Mouse (Mus musculus) hindbrain, embryonic 10.5 days (tissue): ENCODE results near the gene Ttc23l. TPM values are rescaled to one million over a fixed set of nuclear protein-coding genes. Genes with fewer than 3 reads are reported as not detected.

Experiments
- DNase-seq: peaks from one replicate; pipeline ENCODE4 v3.0.0-alpha.2; 2017; ENCODE audit warnings: low spot score
- H3K27ac ChIP-seq: fragments of 300-500 bp; sonication (generic); 2 replicates; pipeline ENCODE4 v1.5.1; 2016; ENCODE audit warnings: mild to moderate bottlenecking, moderate library complexity
- H3K27me3 ChIP-seq: fragments of 300-500 bp; sonication (generic); 2 replicates; pipeline ENCODE4 v1.6.1; 2016; ENCODE audit warnings: mild to moderate bottlenecking; ENCODE audit not compliant: poor library complexity, insufficient read depth, severe bottlenecking
- H3K36me3 ChIP-seq: fragments of 300-500 bp; sonication (generic); 2 replicates; pipeline ENCODE4 v1.6.1; 2016; ENCODE audit warnings: mild to moderate bottlenecking, moderate library complexity
- H3K4me1 ChIP-seq: fragments of 300-500 bp; sonication (generic); replicated peaks from 2 replicates; pipeline ENCODE4 v1.6.1; 2016; ENCODE audit warnings: mild to moderate bottlenecking
- H3K4me3 ChIP-seq: fragments of 300-500 bp; sonication (generic); 2 replicates; pipeline ENCODE4 v1.5.1; 2016; ENCODE audit warnings: mild to moderate bottlenecking, moderate library complexity
- H3K9me3 ChIP-seq: fragments of 300-500 bp; sonication (generic); 2 replicates; pipeline ENCODE4 v1.6.1; 2016; ENCODE audit warnings: mild to moderate bottlenecking, moderate library complexity
- WGBS: fragments of 180-500 bp; shearing (Covaris S2); methylation state at CpG from one replicate; pipeline ENCODE4 v1.1.7; 2016; 5-methylcytosine and 5-hydroxymethylcytosine counted together
- polyA plus RNA-seq: library from polyadenylated mRNA; unstranded; fragments of >200 nt; fragmentation: Nextera tagmentation; extraction: Ambion mirVana; gene quantifications from 2 replicates; pipeline ENCODE4 v1.2.1, GENCODE M21; 2016

The Ttc23l gene
- polyA plus RNA-seq = not detected in 2 replicates

DNA sequence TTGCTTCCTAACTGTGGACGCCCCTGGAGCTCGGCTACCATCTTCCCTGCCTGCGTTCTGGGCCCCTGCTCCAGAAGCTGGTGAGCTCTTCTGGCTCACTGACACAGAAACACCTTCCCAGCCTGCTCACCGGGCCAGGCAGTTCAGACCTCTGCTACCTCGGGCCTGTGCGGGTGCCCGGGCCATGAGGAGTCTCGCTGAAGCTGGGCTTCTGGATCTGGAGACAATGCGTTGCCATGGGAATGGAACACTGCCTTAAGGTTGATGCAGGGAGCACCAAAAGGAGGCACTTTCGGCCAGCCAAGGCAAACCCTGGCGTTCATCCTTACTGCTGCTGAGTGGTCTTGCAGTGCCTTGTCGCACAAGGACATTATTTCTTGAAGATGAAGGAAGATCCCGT, at the start of gene Ttc23l:
Gene Ttc23l, minus strand, starts transcription at position 204 of the 400 bp plus-strand sequence.
- no peak within 1 kb of the TSS for H3K4me3 ChIP-seq
- H3K27ac ChIP-seq = no peak within 1 kb of the TSS
- H3K9me3 ChIP-seq = no peaks in the 10 kb centered on the region
- H3K27me3 ChIP-seq = no peaks in the 10 kb centered on the region
- 82% methylated on average over 13 of the region's 13 CpGs for WGBS
- H3K36me3 ChIP-seq = no peaks in the 10 kb centered on the region
- H3K4me1 ChIP-seq = no peaks in the 10 kb centered on the region
- no peak for DNase-seq

GRCm38 (mm10) chr15:10599413-10599812, 40.9 kb upstream of the Ttc23l start:
- WGBS = 74% methylated on average over 7 of the region's 7 CpGs
- Histone ChIP-seq H3K27ac (peak overlapping the region; percentile 29; the same call in 1 of the 2 replicates), H3K27me3 (no peaks in the 10 kb centered on the region), H3K4me3 (no peak overlapping the region), H3K4me1 (peaks cover 40% of the 10 kb centered on the region), H3K36me3 (peaks cover 48% of the 10 kb centered on the region), H3K9me3 (peaks cover 7% of the 10 kb centered on the region)
- no peak for DNase-seq

- peaks cover 40% of the 10 kb centered on the region for H3K4me1 ChIP-seq
- no peaks in the 10 kb centered on the region for H3K27me3 ChIP-seq
Observed at GRCm38 (mm10) chr15:10598259-10599225, 40.1 kb upstream of the Ttc23l start.

GRCm38 (mm10) chr15:10596871-10597270, 38.4 kb upstream of the Ttc23l start:
- Histone ChIP-seq H3K36me3 (peaks cover 54% of the 10 kb centered on the region), H3K9me3 (no peaks in the 10 kb centered on the region), H3K4me1 (peaks cover 40% of the 10 kb centered on the region), H3K27ac (no peak overlapping the region), H3K27me3 (no peaks in the 10 kb centered on the region), H3K4me3 (no peak overlapping the region)
- DNase-seq = no peak
- WGBS = 91% methylated on average over 9 of the region's 9 CpGs

More at GRCm38 (mm10) chr15:10598259-10599225, 40.1 kb upstream of the Ttc23l start:
- peak overlapping the region; percentile 76 for H3K27ac ChIP-seq
- peaks cover 46% of the 10 kb centered on the region for H3K36me3 ChIP-seq
- no peak overlapping the region for H3K4me3 ChIP-seq
- H3K9me3 ChIP-seq = no peaks in the 10 kb centered on the region
- 38% methylated on average over 16 of the region's 16 CpGs for WGBS
- peak; percentile 28 for DNase-seq

DNA sequence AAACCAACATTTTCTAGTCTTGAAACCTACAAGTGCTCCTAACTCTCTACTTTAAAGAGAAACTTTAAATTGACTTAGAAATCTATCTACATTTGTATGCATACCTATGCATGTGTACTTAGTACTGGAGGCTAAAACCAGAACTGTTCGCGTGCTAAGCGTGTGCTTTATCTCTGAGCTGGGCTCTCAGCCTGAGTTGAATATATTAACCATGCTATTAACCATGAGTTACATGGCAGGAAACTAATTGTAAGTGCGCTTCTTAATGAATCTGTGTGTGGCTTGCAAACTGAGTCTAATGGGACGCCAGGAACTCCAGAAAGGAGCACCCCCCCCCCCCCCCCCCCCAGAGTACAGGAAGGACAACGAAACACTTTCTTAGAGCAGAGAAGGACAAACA, 36.9 kb upstream of the Ttc23l start:
- WGBS = 91% methylated on average over 6 of the region's 6 CpGs
- peaks cover 32% of the 10 kb centered on the region for H3K4me1 ChIP-seq
- no peaks in the 10 kb centered on the region for H3K9me3 ChIP-seq
- no peak overlapping the region for H3K27ac ChIP-seq
- no peaks in the 10 kb centered on the region for H3K27me3 ChIP-seq
- peaks cover 63% of the 10 kb centered on the region for H3K36me3 ChIP-seq
- no peak for DNase-seq
- H3K4me3 ChIP-seq = no peak overlapping the region

- peaks cover 63% of the 10 kb centered on the region for H3K36me3 ChIP-seq
- H3K4me1 ChIP-seq = peaks cover 27% of the 10 kb centered on the region
- WGBS = 91% methylated on average over 10 of the region's 10 CpGs
- H3K27me3 ChIP-seq = no peaks in the 10 kb centered on the region
- H3K9me3 ChIP-seq = no peaks in the 10 kb centered on the region
- no peak overlapping the region for H3K4me3 ChIP-seq
- no peak for DNase-seq
- H3K27ac ChIP-seq = no peak overlapping the region
Observed at GRCm38 (mm10) chr15:10594910-10595309, 36.4 kb upstream of the Ttc23l start.

DNA sequence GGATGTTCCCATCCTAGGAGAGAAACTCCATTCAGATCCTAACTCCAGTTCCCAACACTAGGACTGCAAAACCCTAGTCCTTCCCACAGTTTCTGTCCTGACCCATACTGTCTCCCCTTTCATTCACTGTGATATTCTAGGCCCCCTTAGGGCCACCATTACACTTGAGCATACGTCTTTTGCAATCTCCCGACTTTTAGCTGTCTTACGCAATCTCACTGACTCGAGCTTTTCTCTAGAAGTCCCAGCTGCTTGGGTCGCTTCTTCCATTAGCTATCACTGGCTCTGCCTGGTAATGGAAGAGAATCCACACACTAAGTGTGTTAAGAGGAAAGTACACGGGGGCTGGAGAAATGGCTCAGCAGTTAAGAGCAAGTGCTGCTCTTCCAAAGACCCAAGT, 34.6 kb upstream of the Ttc23l start:
- Histone ChIP-seq H3K4me1 (peaks cover 9% of the 10 kb centered on the region), H3K27ac (no peak overlapping the region), H3K9me3 (no peaks in the 10 kb centered on the region), H3K27me3 (no peaks in the 10 kb centered on the region), H3K36me3 (peaks cover 82% of the 10 kb centered on the region), H3K4me3 (no peak overlapping the region)
- no peak for DNase-seq
- 92% methylated on average over 6 of the region's 6 CpGs for WGBS

- Histone ChIP-seq H3K27ac (no peak overlapping the region), H3K27me3 (no peaks in the 10 kb centered on the region), H3K4me3 (no peak overlapping the region), H3K9me3 (no peaks in the 10 kb centered on the region), H3K4me1 (no peaks in the 10 kb centered on the region), H3K36me3 (peaks cover 84% of the 10 kb centered on the region)
- WGBS = 78% methylated on average over 2 of the region's 2 CpGs
- DNase-seq = no peak
Observed at GRCm38 (mm10) chr15:10586565-10586964, 28.1 kb upstream of the Ttc23l start.

- no peak overlapping the region for H3K27ac ChIP-seq
- no peaks in the 10 kb centered on the region for H3K4me1 ChIP-seq
- H3K4me3 ChIP-seq = no peak overlapping the region
- H3K9me3 ChIP-seq = no peaks in the 10 kb centered on the region
- H3K36me3 ChIP-seq = peaks cover 69% of the 10 kb centered on the region
- no peak for DNase-seq
- no peaks in the 10 kb centered on the region for H3K27me3 ChIP-seq
- 85% methylated on average over 10 of the region's 10 CpGs for WGBS
Observed at GRCm38 (mm10) chr15:10584359-10585187, 26.1 kb upstream of the Ttc23l start.

- no peaks in the 10 kb centered on the region for H3K4me1 ChIP-seq
- peak; percentile 58 for DNase-seq
- H3K27ac ChIP-seq = no peak overlapping the region
- H3K9me3 ChIP-seq = no peaks in the 10 kb centered on the region
- no peak overlapping the region for H3K4me3 ChIP-seq
- WGBS = 54% methylated on average over 8 of the region's 8 CpGs
- H3K27me3 ChIP-seq = no peaks in the 10 kb centered on the region
- H3K36me3 ChIP-seq = peaks cover 67% of the 10 kb centered on the region
Observed at GRCm38 (mm10) chr15:10583408-10583807, 24.9 kb upstream of the Ttc23l start.

DNA sequence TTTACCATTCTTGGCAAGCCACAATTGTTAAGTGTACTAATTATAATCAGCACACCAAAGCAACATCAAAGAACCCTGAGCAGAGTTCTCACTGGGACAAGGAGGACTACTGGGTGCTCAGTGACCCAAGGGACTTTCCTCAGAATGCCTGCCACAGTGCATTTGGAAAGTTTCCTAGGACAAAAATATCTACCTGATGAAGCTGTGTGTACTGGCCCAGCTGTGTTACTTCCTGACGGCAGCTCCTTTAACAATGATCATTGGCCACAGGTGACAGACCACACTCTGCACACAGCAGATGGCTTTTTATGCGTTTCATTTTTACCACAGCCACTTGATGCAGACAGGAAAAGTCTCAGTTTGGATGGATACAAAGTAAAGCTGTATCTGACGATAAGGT, 20.7 kb upstream of the Ttc23l start:
- DNase-seq = no peak
- WGBS = 93% methylated on average over 3 of the region's 3 CpGs
- Histone ChIP-seq H3K4me1 (no peaks in the 10 kb centered on the region), H3K27me3 (no peaks in the 10 kb centered on the region), H3K36me3 (peaks cover 67% of the 10 kb centered on the region), H3K9me3 (no peaks in the 10 kb centered on the region), H3K4me3 (no peak overlapping the region), H3K27ac (no peak overlapping the region)

DNA sequence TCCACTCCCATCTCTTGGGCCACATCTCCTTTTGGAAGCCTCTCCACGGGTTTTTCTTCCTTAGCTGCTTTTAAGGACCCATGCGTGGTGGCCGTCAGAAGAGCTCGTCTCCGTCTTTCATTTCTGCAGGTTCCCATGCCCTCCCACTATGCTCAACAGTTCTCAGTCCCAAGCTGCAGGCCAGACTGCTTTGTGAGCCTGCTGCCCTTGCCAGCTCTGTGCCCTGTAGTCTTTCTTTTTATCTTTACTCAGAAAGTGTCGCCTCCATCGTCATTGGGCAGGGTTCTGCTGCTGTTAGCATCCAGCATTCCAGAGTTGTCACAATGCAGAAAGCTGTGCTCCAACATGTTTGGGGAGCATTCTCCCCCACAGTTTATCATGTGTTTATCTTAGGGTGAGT, 8.0 kb upstream of the Ttc23l start:
- H3K27ac ChIP-seq = no peak overlapping the region
- WGBS = 89% methylated on average over 7 of the region's 7 CpGs
- H3K27me3 ChIP-seq = no peaks in the 10 kb centered on the region
- no peaks in the 10 kb centered on the region for H3K9me3 ChIP-seq
- H3K4me3 ChIP-seq = no peak overlapping the region
- no peaks in the 10 kb centered on the region for H3K4me1 ChIP-seq
- peaks cover 57% of the 10 kb centered on the region for H3K36me3 ChIP-seq
- DNase-seq = no peak

- Histone ChIP-seq H3K36me3 (peaks cover 34% of the 10 kb centered on the region), H3K4me1 (no peaks in the 10 kb centered on the region), H3K9me3 (no peaks in the 10 kb centered on the region), H3K4me3 (no peak overlapping the region), H3K27me3 (no peaks in the 10 kb centered on the region), H3K27ac (no peak overlapping the region)
- WGBS = 28% methylated on average over 1 of the region's 1 CpGs
- DNase-seq = no peak
Observed at GRCm38 (mm10) chr15:10564201-10564600, 5.7 kb upstream of the Ttc23l start.
